Mouse (Mus musculus): ENCODE measurements around the gene Olfr1382.
"Not testable (repeated sequence)": the region's sequence is repeated elsewhere in the genome, so short reads cannot be mapped to it uniquely, and the experiment has no call there.

Gene Olfr1382

DNA sequence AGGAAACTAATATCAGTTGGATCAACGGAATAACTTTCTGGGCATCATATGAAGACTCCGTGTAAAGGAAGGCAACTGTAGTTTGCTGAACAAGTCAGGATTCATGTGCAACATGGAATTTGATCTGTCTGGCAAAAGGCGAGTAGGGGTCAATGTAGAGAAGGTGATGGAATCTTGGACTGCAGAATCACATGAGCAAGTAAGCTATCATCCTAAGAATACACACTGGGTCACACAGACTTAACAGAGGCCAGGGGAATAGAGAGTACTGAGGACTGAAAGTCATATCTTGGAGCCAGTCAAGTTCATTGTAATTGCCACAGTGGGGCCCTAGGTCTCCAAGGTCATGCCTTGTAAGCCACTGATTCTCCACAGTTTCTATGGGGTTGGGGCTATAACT lies at the start of gene Olfr1382:
Olfr1382 (plus strand) TSS at position 301 of the 400 bp plus-strand sequence.
- CTCF ChIA-PET = no interaction called here

- CTCF ChIA-PET = no interaction called here
Measured at GRCm38 (mm10) chr11:49485973-49486372, 42.1 kb upstream of the Olfr1382 start.

DNA sequence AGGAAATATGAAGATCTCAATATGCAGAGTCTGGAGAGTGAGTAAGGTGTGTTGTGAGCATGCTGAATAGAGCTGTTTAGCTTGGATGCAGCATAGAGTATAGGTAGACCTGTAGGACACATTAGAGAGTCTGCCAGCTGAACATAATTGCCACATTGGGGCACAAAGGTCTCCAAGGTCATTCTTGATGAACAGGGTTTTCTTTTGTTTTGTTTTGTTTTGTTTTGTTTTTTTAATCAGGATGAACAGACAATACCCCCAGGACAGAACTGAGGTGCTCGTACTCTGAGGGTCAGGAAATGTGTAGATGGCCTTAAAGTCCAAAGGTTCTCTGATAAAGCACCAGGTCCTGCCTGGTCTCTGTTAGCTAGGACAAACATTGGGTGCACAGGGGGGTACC lies 39.3 kb upstream of the Olfr1382 start, which contains the start of gene Olfr1385:
Olfr1385 (plus strand) TSS at position 301 of the 400 bp plus-strand sequence.
- CTCF ChIA-PET = not testable (repeated sequence)

DNA sequence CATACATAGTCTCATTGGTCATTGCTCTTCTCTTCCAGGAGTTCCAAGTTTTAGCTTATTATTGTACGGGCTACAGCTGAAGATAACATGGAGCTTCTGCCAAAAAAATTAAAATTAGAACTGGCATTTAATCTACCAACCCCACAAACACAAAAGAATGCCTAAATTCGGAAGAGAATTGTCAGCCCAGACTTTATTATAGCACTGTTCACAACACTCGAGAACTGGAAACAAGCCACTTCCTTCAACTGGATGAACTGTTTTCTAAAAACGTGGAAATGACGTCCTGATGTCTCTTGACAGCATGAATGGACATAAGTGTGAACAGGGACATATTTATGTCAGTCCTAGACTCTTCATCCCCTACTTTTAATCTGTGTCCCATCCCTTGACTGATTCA lies 10.0 kb upstream of the Olfr1382 start:
- CTCF ChIA-PET = no interaction called here

- CTCF ChIA-PET = no interaction called here
Measured at GRCm38 (mm10) chr11:49519348-49519747, 8.7 kb upstream of the Olfr1382 start, which contains the start of gene Olfr1383. Gene Olfr1383 (plus strand): TSS chr11:49519648.

- CTCF ChIA-PET = no interaction called here
Measured at GRCm38 (mm10) chr11:49532761-49533160, 4.7 kb downstream of the Olfr1382 start.

DNA sequence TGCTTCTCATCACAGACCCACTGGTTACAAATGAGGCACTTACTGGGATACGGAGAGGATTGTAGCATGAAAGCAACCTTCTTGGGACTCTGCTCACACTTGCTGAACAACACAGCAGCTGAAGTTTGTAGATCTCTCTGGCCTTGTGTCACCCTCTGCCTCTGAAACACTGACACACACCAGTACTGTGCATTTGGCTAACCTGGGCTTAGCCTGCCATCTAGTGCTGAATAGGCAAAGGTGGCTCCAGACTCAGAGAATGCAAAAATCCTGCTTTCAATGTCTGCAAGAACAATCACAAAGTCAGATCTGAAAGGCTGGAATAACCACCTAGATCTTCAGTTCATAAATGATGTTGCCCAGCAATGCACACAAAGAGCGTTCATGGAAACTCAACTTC lies 8.6 kb downstream of the Olfr1382 start:
- CTCF ChIA-PET = not testable (repeated sequence)

- CTCF ChIA-PET = not testable (repeated sequence)
Measured at GRCm38 (mm10) chr11:49543149-49543548, 15.1 kb downstream of the Olfr1382 start, which contains the start of gene Olfr1381. Gene Olfr1381 (plus strand): TSS chr11:49543449.

DNA sequence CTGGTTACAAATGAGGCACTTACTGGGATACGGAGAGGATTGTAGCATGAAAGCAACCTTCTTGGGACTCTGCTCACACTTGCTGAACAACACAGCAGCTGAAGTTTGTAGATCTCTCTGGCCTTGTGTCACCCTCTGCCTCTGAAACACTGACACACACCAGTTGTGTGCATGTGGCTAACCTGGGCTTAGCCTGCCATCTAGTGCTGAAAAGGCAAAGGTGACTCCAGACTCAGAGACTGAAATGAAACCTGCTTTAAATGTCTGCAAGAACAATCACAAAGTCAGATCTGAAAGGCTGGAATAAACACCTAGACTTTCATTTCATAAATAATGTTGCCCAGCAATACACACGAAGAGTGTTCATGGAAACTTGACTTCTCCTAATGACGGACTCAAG lies 26.0 kb downstream of the Olfr1382 start:
- CTCF ChIA-PET = not testable (repeated sequence)

DNA sequence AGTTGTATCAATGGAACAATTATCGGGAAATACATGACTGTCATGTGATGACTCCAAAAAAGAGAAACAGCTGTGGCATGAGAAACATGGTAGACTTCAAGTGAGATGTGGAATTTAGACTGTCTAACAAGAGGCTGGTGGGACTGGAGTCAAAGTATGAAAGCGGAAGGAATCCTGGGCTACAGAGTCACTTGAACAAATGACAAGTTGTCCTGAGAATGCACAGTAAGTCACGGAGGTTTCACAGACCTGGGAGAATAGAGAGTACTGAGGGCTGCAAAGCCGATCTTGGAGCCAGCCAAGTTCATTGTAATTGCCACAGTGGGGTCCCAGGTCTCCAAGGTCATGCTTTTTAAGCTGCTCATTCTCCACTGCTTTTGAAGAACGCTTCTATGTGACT lies 28.5 kb downstream of the Olfr1382 start, which contains the start of gene Olfr1380:
Olfr1380 (plus strand) TSS at position 301 of the 400 bp plus-strand sequence.
- CTCF ChIA-PET = not testable (repeated sequence)

- CTCF ChIA-PET = not testable (repeated sequence)
Measured at GRCm38 (mm10) chr11:49575054-49575453, 47.0 kb downstream of the Olfr1382 start.

DNA sequence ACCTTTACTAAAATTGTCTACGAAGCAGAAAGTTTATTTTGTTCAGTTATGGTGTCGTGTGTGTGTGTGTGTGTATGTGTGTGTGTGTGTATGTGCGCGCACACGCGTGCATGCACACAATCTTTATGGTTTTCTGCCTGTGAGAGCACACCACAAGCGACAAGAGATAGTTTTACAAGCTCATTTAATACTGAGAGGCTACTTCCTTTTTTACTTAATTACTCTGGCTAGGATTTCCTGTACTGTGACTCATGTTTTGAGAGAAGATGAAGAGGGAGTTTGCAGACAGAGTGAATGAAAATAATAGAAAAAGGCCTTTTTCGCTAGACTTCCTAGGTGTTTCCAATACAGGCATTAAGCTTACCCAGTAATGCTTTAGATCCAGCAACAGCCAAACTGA lies 52.4 kb downstream of the Olfr1382 start:
- CTCF ChIA-PET = not testable (repeated sequence)
